Mouse (Mus musculus): ENCODE results near the gene Cst9.

Cst9 gene

DNA sequence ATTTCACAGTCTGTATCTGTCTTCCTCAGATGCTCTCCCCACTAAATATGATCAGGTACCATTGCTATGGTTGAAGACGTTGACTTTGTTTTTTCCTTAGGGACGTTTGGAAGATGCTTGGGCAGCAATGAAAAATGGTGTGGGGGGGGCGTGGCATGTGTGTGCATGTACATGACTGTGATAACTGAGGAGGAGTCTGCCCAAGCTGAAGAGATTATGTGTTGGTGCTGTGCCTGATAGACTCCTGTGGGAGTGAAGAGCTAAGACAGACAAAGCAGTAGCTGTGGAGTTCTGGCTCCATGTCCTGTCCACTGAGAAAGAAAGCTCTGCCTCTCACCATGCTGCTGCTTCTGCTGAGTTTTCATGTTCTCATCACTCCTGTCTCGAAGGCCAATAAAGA lies at the start of gene Cst9:
Gene Cst9, plus strand, starts transcription at position 236 of the 400 bp plus-strand sequence.
- no peak for DNase-seq

DNA sequence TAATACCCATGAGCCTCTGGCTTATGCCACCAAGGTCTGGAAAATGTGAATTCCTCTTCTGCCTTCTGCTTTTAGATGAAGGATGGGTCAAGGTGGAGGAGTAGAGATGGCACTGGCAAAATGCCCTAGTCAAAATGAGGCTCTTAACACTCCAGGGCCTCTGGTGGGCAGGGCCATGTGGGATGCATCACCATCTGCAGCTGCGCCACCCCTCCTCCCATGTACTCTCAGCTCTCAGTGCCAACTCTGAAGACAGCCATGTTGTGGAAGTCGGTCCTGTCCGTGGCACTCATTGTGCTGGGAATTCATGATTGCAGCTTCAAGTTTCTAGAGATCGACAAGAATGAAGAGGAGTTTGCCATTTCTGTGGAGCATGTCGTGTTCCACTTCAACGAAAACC lies 45.8 kb upstream of the Cst9 start, which contains the start of gene Cst12:
Gene Cst12, plus strand, starts transcription at position 220 of the 400 bp plus-strand sequence.
- no peak for DNase-seq

DNA sequence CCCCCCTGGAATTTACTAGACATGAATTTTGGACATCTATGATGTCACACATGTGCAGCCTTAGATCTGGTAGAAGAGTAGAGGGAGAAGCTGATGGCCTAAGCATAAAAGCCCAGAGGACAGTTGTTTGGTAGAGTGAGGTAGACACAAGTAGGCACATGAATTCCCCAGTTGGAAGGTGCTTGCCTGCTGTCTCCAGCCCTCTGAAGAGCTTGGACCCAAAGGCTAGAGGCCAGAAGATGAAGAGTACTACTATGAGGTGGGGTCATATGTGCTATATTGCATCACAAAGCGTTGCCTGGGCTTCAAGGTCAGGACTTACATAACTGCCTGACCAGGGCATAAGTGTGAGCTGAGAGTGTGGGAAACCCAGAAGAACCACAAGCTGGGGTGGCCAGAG lies 36.5 kb upstream of the Cst9 start, which contains the start of gene Cst8:
Gene Cst8, plus strand, starts transcription at position 301 of the 400 bp plus-strand sequence.
- DNase-seq = peak; percentile 1

DNA sequence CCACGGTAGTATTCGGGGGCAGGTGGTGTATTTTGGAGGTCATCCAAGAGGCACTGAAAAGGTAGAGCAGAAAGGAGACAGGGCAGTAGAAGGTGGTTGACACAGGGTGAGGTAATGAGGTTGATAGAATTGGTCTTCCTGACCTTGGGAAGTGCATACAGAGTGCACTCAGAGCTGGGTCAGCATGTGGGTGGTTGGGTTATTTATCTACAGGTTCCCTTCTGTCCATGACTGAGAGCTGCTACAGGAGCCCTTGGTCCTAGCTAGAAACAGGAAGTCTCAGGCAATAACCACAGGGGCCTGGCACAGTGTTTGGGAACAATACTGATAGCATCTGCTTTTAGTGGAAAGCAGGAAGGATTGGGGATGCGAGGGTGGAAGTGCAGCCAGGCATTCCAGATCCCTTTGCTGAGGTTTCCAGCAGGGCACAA lies 33.4 kb upstream of the Cst9 start:
- DNase-seq = peak; percentile 4

DNA sequence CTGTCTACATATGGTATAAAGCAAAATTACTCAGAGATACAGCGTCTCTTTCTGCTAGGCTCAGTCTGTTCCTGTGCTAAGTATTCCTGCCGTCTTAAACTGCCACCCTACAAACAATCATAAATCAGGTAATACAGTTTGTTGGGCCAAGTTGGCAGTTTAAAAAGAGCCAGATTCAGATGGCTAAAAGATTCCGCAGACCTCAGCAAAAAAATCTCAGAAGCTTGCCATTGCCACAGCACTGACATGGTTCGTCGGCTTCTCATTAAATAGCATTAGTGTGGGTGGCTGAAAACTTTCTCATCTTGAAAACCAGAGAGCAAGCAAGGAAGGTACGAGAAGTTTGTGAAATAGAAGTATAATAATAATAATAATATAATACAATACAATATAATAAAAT lies 28.3 kb upstream of the Cst9 start:
- no peak for DNase-seq

DNA sequence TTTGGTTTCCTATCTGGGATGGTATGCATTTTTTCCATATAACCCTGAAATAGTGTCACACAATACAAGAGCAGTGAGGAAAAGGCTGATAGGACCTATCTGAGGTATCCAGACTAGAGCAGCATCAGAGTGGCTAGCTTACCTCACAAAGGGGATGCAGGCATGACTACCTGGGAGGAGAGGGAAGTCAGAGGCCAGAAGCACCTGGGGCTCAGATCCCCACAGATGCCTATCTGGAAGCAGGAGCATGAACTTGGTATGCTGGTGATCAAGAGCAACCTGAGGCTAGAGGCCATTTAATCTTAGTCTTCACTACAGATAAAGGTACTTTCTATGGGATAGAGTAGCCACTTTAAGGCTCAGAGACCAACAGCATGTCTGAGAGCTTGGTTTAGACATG lies 15.0 kb upstream of the Cst9 start, which contains the start of gene Cst13:
Gene Cst13, plus strand, starts transcription at position 173 of the 400 bp plus-strand sequence.
- DNase-seq = no peak

DNA sequence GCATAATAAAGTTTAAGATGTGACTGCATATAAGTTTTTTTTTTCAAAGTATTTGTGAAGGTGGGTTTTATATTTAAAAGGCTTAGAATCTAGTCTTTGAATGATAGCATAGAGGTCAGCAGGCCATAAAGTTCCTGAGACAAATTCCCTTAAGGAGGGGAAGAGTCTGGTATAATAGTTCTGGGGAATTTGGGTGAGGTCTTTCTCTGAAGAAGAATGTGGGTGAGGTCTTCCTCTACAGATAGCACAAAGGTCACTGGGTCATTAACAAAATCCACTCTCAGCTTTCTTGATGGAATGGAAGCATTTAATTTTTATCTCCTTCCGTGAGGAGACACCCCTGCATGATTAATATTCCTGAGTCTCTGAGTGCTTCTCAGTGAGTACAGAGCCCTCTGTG lies 9.0 kb upstream of the Cst9 start:
- no peak for DNase-seq

DNA sequence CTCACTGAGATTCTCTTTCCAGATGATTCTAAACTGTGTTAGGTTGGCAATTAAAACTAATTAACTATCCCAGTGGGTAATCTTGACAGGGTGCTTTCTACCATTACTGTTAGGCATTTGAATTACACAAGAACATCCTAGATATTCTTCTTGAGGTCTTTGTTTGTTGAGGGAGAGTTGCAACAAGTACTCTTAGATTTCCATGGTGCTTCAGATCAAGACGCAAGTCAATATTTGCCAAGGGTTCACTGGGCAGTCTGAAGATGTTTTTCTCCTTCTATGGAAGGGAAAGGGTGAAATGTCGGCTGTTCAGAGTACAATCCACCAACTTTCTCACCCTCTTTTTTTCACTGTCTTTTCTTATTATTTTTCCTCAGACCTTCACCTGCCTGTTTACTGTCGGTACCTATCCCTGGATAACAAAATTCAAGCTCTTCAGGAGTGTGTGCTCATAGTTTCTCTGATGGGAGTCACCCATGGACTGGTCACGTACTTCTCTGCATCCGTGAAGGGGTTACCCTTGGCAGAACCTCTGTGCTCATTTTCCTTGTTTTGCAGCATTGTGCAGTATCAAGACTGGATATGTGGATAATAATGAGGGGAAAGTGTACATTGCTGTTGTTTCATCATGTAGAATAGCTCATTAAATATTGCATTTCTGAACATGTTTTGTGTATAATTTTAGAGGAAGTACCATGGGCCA lies 3.3 kb downstream of the Cst9 start:
- no peak for DNase-seq

DNA sequence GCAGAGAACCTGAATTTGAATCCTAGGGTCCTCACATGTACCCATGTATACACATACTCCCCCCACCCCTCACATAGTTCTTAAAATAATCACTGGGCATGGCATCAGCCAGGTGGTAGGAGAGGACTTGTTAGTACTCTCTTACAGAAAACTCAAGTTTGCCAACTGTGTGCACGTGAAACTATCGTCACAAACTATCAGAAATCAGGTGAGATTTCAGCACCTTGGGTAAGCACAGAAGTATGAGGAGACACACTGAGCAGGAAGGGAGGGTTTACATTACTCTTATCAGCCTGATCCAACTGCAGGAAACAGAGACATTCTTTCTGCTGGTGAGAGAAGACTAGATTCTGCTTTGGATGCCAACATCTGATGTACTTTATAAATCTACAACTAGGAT lies 4.3 kb downstream of the Cst9 start:
- DNase-seq = no peak

DNA sequence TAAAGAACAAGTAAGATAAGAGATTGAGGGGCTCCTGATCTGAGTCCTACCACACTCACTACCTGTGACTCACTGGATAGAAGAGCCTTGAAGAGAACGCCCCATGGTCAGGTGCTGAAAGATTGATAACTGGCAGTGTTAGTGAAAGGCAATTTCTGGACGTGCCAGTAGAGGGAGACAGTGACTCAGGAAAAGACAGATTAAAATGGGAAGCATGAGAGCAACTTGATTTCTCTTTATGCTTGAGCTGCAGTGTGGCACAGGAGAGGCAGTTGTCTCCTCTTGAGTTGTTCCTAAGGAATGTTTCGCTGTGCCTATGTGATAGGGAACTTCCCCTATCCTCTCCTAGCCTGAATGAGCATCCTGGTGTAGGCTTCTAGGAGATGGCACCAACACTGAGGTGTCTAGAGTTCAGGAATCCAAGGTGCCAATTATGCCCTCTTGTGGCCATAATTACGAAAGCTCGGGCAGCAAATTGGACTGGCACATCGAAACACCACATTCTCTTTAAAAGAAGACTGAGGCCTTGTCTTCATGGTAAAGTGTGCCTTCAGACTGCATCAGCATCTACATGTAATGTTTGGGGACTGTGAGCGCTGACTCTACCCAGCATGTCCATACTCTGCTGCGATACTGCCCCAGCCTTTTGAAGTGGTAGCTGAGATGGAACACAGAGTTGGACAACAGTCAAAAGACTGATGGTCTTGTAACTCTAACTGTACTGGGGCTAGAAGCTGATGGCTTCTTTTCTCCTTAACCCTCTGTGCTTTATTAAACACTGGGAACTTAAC lies 16.4 kb downstream of the Cst9 start:
- DNase-seq = peak; percentile 88

DNA sequence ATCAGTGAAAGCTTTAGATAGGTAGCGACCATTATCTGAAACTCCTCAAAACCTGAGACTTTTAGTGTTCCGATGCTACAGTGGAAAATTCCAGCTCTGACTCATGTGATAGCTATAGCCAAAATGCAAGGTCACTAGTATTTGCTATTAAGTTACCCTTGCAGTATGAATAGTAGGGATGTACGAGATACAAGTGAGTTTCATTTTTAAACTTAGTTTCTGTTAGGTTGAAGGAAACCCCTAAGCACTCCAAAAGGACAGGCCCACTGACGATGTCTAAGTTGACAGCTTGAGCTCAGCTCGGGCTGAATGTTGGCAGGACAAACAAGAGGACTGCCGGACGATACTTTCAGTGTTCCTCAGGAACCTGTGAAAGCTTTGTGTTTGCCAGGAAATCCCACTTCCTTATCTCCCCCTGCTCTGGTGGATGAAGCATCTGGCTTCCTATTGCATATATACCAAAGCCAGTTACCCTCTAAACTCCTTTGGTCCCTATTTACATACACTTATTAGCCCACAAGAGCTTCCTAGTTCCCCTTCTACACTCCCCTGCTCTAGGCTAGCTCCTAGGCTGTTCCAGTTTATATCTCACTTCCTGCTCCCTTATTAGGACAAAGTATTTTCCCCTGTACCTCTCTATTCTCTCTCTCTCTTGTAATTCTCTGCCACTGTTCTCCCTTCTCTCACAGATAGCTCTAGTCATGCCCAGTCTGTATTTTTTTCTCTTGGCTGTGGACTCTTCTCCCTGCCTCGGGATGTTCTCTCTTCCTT lies 21.9 kb downstream of the Cst9 start:
- DNase-seq = no peak

DNA sequence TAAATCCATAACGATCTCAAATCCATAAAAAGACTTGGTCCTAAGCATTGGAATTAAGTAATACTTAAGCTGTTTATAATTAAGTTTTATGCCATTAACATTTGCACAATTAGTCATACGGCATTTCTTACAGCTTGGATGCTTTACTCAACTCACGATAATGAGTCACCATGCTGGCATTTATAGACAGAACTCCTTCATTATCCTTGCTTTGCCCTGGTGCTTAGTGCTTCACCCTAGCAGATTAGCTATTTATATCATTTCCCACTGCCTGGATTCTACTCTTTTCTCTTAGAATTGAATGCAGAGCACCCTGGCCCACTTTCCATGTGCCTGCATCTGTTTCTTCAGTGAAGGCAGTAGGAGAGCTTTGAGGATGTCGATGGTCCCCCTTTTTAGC lies 22.6 kb downstream of the Cst9 start:
- no peak for DNase-seq

DNA sequence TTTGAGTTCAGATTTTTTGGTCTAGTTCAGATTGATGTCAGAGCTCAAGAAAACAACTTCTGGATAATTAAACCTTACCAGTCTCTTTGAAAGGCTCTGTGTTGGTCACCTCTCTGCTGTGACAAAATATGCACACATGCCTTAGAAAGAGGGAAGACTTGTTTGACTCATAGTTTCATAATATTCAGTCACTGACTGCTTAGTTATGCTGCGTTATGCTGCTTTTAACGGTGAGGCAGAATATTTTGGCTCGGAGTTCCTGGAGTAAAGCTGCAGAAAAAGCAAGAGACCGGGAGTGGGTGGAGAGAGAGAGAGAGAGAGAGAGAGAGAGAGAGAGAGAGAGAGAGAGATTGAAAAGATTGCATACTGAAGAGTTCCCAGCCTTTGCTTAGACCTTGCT lies 26.0 kb downstream of the Cst9 start:
- no peak for DNase-seq

DNA sequence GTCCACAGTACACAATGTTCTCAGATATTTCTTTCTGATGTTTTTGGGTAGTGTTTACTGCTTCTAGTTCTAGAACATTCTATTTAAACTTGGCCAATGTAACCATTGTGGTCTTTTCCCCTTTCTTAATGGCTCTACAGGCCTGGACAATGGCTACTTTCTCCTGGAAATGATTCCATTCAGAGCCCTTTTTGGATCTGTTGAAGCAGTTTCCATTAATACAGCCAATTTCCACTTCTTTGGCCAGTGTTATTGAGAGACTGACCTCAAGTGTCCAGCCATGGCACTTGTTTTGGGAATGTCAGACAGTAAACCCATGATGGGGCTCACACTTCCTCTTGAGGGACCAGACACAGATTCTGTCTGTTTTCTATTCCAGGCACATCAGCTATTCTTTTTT lies 26.7 kb downstream of the Cst9 start:
- DNase-seq = no peak

DNA sequence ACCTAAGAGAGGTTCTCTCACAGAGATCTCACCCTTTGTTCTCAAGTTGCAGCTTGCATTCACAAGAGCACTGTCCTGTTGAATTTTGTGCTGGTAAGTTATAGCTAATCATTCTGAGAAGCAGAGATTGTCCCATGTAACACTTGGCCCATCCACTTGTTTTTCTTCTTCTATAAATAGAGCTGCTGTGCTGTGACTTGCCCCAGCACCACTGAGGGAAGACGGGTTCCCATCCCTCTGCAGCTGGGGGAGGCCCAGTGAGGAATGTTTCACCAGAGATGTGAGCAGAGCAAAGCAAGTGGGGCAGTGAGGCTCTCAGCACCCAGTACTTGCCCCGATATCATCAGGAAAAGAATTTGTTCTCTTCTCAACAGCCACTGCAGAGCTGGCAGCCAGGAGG lies 30.0 kb downstream of the Cst9 start, which contains the start of gene 9230104L09Rik:
Gene 9230104L09Rik, minus strand, starts transcription at position 73 of the 400 bp plus-strand sequence.
- peak; percentile 23 for DNase-seq

DNA sequence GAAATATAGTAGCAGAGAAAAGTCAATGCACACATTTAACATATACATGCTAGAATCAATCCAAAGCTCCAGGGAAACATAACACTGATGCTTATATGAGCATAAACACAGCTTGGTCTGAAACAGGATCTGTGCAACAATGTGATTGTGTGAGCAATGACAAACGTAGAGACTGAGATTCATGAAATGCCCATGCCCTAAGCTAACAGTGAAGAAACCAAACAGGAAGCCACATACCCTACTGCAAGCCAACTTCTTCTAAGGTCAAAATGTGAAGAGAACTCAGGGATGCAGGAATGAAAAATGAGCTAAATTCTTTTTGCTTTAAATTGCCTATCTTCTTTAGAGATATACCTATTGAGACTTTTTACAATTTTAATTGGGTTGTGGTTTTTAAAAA lies 34.0 kb downstream of the Cst9 start:
- DNase-seq = no peak

DNA sequence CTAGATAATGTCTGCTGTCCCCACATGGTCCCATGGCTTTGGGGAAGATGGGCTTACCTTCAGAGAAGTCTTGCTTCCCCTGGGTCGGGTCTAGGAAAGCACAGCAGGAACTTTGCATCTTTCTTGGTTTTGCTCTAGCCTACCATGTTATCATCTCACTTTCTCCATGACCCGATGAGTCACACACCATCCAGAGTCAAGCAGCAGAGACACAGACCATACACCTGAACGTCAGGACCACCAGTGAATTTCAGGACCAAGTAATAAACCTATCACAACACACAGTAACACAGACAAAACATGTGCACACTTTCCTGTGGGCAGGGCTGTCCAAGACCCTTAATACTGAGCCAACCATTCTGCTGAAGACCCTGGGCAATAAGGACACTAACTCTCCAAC lies 35.6 kb downstream of the Cst9 start:
- DNase-seq = no peak

DNA sequence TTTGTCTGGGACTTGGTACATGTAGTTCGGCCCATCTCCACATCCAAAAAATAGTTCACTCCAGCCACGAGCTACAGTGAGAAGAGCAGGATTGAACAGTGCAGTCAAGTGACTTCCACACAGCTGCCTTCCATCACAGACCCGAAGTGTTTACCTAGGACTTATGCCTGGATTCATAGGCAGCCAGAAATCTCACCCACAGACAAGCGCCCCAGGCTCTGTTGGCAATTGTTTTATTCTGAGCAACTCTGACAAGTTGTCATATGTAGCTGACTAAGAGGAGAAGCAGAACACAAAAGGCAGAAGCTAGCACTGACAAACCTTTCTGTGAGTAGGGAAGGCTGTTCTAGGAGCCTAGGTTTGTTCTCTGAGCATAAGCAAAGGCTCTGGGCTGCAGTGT lies 37.9 kb downstream of the Cst9 start:
- DNase-seq = peak; percentile 28

DNA sequence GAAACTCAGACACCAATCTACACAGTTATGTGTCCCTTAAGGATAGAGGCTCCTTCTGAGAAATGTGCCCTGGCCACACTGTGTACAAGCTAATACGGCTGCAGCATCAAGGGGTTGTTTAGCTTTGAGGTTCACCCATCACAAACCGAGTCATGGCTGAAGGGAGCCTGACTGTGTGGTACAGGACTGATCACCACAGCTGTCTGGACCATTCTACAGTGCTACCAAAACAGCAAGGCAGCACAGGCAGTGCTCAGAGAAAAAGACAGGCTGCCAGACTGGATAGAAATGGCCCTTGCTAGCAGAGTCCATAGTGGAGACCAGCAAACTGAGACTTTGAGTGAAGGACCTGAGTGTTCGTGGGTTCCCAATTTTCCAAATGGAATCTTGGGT lies 39.3 kb downstream of the Cst9 start:
- no peak for DNase-seq

DNA sequence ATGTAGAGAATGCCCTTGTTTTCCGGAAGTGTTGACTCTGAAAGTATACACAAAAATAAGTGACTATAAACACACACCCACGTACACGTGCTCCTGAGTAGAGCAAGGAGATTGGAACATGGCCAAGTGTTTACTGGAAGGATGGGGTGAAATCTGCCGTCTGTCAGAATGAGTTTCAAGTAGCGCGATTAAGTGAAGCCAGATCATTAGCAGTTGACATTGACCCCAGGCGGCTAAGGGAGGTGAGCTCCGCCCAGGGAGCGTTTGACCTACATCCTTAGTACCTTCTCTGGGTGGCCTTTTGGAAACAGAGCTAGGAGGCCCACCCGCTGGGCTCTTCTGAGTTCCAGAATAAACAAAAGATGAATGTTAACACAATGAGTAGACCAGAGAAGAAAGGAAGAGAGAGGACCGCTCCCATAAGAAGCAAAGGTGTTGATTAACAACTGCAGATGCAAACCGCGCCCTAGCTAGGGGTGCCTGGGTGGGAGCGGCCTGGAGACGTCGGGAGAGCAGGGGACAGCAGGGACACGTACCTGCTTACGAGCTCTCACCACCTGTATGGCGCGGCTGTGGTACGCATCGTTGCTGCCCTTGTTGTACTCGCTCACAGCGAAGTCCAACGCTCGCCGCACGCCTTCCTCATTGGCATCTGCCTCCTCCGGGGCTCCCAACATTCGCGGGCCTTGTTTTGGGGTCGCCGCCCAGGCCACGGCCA lies 39.8 kb downstream of the Cst9 start:
- DNase-seq = peak; percentile 34

DNA sequence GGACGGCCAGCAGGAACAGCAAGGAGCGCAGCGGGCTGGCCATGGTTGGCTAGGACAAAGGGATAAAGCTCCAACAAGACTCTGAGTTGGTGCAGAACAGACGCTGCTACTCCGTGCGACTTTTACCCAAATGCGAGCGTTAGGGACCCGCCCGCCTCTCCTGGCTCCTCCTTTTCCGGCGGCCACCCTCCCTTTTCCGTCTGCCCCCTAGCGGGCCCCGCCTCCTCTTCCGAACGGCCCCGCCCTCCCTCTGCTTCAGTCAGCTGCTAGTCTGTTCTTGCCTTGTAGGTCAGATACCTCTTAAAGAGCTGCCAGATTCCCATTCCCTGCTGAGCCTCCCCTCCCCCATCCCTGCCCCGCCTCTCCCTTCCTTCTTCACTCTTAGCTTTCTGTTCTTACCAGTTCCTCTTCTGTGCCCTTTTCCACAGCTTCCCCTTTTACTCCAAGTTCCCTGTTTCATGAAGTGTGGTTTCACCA lies 40.4 kb downstream of the Cst9 start, which contains the start of gene Cst3:
Gene Cst3, minus strand, starts transcription at position 358 of the 477 bp plus-strand sequence.
- DNase-seq = peak; percentile 96

DNA sequence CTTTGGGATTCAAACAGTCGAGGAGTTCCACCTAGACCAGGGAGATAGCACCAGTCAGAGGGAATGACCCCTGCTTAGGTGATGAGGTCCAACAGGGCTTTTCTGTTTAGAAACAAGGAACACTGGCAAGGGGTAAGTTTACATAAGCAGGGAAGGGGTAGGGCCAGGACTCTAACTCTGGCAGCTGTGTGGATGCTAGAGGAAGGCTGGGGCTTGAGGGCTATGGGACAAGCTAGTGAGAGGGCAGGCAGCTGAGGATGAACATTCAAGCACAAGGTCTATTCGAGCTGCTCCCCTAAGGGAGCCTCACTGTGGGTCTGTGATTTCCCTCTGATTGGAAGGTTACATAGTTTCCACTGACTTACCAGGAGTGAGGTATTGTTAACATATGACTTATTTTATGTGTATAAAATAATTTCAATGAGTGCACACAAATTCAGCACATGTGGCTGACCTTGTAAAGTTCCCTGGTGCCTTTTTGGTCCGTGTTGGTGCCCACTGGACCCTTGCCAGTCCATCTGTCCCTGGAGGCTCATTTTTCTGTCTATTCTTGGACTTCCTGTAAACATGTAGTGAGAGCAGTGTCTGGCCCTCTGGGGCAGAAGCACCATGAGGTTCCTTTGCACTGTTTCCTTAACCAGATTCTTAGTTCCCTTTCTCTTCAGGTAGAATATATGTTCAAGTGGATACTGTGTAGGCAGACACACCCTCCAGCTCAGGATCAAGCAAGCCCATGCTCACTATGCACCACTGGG lies 42.2 kb downstream of the Cst9 start:
- peak; percentile 57 for DNase-seq
